Mouse (Mus musculus) C2C12 (cell line): ENCODE data around the gene Gm10642. TPM values are rescaled to one million over a fixed set of nuclear protein-coding genes. Genes with fewer than 3 reads are reported as not detected.

Source experiments
- H3K27me3 ChIP-seq: one replicate; pipeline ENCODE4 v1.6.1; 2011; ENCODE audit not compliant: control insufficient read depth, insufficient read depth, insufficient read length
- H3K36me3 ChIP-seq: one replicate; pipeline ENCODE4 v1.6.1; 2011; ENCODE audit not compliant: control insufficient read depth, insufficient read depth
- H3K4me3 ChIP-seq: one replicate; pipeline ENCODE4 v1.5.1; 2011; ENCODE audit warnings: mild to moderate bottlenecking, control low read depth; ENCODE audit not compliant: poor library complexity, insufficient read depth, severe bottlenecking
- H3K79me2 ChIP-seq: one replicate; pipeline ENCODE4 v1.6.1; 2011; ENCODE audit not compliant: control insufficient read depth, insufficient read depth
- H3K79me3 ChIP-seq: one replicate; pipeline ENCODE4 v1.6.1; 2011; ENCODE audit warnings: low read depth, control low read depth
- H3ac ChIP-seq: one replicate; pipeline ENCODE3; 2011; ENCODE audit warnings: low read depth; ENCODE audit not compliant: control insufficient read depth, insufficient read length
- CEBPB ChIP-seq: IDR thresholded peaks from one replicate; pipeline ENCODE4 v1.6.1; 2011; ENCODE audit warnings: low read depth, mild to moderate bottlenecking, control low read depth, moderate library complexity
- CTCF ChIP-seq: IDR thresholded peaks from one replicate; pipeline ENCODE4 v1.5.1; 2011; ENCODE audit not compliant: control insufficient read depth, insufficient read depth, insufficient read length
- FOSL1 ChIP-seq: IDR thresholded peaks from one replicate; pipeline ENCODE4 v1.8.0; 2011; ENCODE audit warnings: mild to moderate bottlenecking, low read length; ENCODE audit not compliant: poor library complexity, insufficient read depth, severe bottlenecking
- MAX ChIP-seq: IDR thresholded peaks from one replicate; pipeline ENCODE4 v1.6.1; 2011; ENCODE audit warnings: mild to moderate bottlenecking, control low read depth
- MYOD1 ChIP-seq: IDR thresholded peaks from one replicate; pipeline ENCODE4 v1.6.1; 2011; ENCODE audit warnings: low read depth; ENCODE audit not compliant: control insufficient read depth, insufficient read length
- MYOG ChIP-seq: IDR thresholded peaks from one replicate; pipeline ENCODE4 v1.6.1; 2011; ENCODE audit not compliant: control insufficient read depth, insufficient read length; ENCODE audit errors: extremely low read depth
- USF1 ChIP-seq: IDR thresholded peaks from one replicate; pipeline ENCODE4 v1.6.1; 2011; ENCODE audit warnings: low read depth, mild to moderate bottlenecking, control low read depth, moderate library complexity
- polyA plus RNA-seq: library from polyadenylated mRNA; unstranded; fragments of >200 nt; fragmentation: generic; extraction: Trizol; gene quantifications from one replicate; pipeline ENCODE4 v1.2.1, GENCODE M21; 2012; ENCODE audit warnings: missing spikeins

Gm10642 gene
- polyA plus RNA-seq, 1 experiment: 0.02 TPM

DNA sequence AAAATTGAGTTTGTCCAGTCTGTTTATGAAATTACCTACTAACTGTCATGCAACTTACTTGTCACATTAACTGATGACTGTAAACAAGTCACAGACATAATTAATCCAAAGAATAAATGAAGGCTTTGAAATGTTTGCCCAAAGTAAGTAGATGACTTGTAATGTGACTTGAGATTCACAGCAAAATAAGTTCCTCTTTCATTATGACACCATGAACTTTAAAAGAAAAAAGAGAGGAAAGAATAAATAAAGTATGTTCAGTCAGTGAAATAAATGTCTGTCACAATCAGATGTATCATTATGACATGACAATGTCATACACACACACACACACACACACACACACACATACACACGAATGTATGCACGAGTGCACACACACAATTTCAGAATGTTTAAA, 5.8 kb upstream of the Gm10642 start:
- Histone ChIP-seq H3K79me2 (no peaks in the 10 kb centered on the region), H3K4me3 (no peak overlapping the region), H3K36me3 (no peaks in the 10 kb centered on the region), H3K79me3 (no peaks in the 10 kb centered on the region), H3ac (no peak overlapping the region), H3K27me3 (no peaks in the 10 kb centered on the region)
- no peak for TF ChIP-seq MYOG
- no peak for TF ChIP-seq CEBPB
- TF ChIP-seq CTCF: no peak
- no peak for TF ChIP-seq FOSL1
- no peak for TF ChIP-seq MYOD1
- no peak for TF ChIP-seq USF1
- TF ChIP-seq MAX: no peak

DNA sequence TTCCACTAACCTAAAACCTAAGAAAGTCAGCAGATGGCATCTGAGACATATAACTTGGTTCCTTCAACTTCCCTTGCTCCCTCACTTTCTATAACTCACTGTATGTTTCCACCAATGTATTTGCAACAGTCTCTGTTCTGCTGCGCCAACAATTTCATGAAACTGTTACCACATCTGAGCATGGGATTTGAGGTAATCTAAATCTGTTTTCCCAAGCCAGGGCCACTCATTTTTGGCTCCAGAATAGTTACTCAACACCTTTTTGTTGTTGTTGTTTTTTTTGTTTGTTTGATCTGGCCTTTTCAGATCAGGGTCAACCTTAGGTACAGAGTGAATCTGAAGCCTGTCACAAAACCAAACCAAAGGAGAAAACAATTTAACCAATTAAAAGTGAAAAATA, 5.1 kb upstream of the Gm10642 start:
- no peaks in the 10 kb centered on the region for H3K79me3 ChIP-seq
- H3K79me2 ChIP-seq: no peaks in the 10 kb centered on the region
- TF ChIP-seq MYOG (no peak), CTCF (no peak), MYOD1 (no peak), MAX (no peak), CEBPB (no peak), USF1 (no peak), FOSL1 (no peak)
- no peaks in the 10 kb centered on the region for H3K36me3 ChIP-seq
- no peaks in the 10 kb centered on the region for H3K27me3 ChIP-seq
- no peak overlapping the region for H3ac ChIP-seq
- no peak overlapping the region for H3K4me3 ChIP-seq

DNA sequence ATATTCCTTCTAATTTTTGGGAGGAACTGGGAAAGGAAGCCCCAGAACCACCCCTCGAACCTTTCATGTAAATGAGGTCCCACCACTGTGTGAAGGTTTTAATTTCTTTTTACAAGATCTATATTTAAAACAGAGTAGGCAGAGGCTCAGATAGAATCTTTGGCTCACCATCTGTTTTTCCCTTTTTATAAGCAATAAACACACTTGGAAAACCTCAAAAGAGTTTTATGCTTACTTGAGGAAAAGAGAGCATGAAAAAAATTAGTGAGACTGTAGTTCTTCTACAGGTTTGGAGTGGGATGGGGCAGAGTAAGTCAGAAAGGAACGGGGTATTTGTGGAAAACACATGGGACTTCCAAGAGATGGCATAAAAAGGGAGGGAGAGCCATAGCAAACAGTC, 3.8 kb upstream of the Gm10642 start:
- Histone ChIP-seq H3K79me3 (no peaks in the 10 kb centered on the region), H3K36me3 (no peaks in the 10 kb centered on the region), H3K79me2 (no peaks in the 10 kb centered on the region), H3K27me3 (no peaks in the 10 kb centered on the region), H3K4me3 (no peak overlapping the region), H3ac (no peak overlapping the region)
- TF ChIP-seq USF1 (no peak), FOSL1 (no peak), CEBPB (no peak), MAX (no peak), MYOD1 (no peak), MYOG (no peak), CTCF (no peak)

DNA sequence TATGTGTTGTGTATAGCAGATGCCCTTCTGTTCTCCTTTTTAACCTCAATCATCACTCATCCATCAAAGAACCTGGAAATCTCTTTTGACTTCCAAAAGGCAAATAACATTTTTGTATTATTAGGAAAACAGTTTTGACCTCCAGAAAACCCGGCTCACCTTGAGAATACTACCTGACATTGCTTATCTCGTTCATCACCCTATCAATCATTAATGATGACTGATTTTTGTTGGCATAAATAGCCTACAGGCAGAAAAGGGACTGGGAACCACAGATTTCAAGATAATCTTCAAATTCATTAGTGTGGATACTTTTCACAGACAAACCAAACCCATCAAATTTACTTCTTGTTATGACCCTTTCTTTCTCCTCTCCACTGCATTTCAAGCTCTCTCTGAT, 2.2 kb upstream of the Gm10642 start:
- Histone ChIP-seq H3ac (no peak overlapping the region), H3K36me3 (no peaks in the 10 kb centered on the region), H3K4me3 (no peak overlapping the region), H3K27me3 (no peaks in the 10 kb centered on the region), H3K79me3 (no peaks in the 10 kb centered on the region), H3K79me2 (no peaks in the 10 kb centered on the region)
- TF ChIP-seq USF1 (no peak), CTCF (no peak), MYOG (no peak), CEBPB (no peak), FOSL1 (no peak), MAX (no peak), MYOD1 (no peak)

DNA sequence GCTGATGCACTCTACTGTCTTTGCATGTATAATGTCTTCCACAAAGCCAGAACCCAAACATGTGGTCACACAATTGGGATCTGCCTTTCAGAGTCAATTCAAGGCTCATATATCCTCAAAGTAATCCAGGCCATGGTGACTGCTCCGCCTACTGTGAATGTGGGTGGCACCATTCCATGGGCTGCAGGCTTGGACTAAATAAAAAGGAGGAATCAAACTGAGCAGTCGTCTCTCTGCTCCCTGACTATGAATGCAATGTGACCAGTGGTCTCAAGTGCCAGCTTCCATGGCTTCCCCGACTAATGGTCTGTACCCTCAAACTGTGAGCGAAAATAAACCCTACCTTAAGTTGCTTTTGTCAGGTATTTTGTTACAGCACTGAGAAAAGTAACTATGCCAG, 1.6 kb upstream of the Gm10642 start:
- TF ChIP-seq USF1 (no peak), MAX (no peak), MYOD1 (no peak), CEBPB (no peak), CTCF (no peak), MYOG (no peak), FOSL1 (no peak)
- H3ac ChIP-seq: no peak overlapping the region
- no peak overlapping the region for H3K4me3 ChIP-seq
- no peaks in the 10 kb centered on the region for H3K27me3 ChIP-seq
- H3K79me2 ChIP-seq: no peaks in the 10 kb centered on the region
- no peaks in the 10 kb centered on the region for H3K36me3 ChIP-seq
- no peaks in the 10 kb centered on the region for H3K79me3 ChIP-seq

DNA sequence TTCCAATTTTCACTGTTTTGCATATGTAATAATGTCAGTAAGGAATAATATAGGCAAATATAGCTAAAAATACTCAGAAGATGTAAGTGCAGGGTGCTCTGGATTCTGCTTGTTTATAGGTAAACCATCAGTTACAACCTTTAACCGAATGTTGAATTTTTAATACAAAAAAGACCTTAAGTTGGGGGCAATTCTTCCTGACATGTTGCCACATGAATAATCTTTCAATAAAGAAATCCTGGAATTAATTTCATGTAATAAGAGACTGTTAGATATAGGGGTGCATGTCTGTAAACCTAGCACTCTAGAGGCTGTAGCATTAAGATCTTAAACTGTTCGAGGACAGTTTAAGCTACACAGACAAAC, 304 bp upstream of the Gm10642 start:
- Histone ChIP-seq H3K4me3 (peak overlapping the region; percentile 56), H3K79me2 (no peaks in the 10 kb centered on the region), H3K27me3 (no peaks in the 10 kb centered on the region), H3ac (no peak overlapping the region), H3K36me3 (no peaks in the 10 kb centered on the region), H3K79me3 (no peaks in the 10 kb centered on the region)
- TF ChIP-seq USF1: no peak
